Mouse (Mus musculus): Measurements from ENCODE around the gene Foxd2. TPM values are rescaled to one million over a fixed set of nuclear protein-coding genes. Genes with fewer than 3 reads are reported as not detected.
A peak's percentile ranks its signal among the peaks of the same experiment; 100 is the strongest.

Foxd2 gene
- polyA plus RNA-seq, 1 experiment, result 0.66 TPM

GRCm38 (mm10) chr4:114912705-114913593, 4.3 kb upstream of the Foxd2 start:
- no peak for DNase-seq (ENCODE audit: low spot score)

DNA sequence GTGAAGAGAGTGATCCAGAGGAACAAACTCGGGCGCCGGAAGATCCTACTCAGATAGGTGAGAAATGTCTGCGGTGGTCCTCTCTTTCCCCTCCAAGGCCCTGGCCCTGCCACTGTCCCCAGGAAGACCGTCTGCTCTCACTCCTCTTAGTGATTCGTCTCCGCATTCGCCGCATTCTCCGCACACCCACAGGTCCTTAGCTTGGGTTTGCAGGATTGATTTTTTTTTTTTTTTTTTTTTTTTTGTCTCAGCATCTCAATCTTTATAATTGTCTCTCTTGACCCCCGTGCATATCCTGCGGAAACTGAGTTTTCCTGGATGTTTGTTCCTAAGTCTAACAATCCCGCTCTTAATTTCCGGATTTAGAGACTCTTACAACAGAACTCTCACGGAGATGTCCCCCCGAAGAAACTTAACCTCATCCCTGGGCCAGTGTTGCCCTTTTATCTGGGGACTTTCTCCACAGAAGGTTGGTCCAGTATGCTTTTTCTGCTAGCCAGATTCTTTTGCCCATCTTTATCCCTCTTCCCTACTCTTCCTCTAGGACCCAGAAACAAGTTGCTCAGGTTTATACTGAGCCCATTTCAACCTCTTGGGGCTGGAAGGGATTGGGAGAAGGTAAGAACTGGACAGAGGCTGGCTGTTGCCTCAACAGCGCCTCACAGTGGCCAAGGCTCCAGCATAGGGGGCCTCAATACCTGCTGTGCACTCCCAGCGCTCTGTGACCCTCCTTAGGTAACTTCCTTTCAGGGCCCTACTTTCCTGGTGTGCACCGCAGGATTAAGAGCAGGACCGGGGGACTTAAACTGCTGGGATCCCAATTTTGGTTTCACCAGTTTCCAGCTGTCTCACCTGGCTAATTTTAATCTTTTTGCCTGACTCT, 1.2 kb upstream of the Foxd2 start:
- DNase-seq (ENCODE audit: low spot score), result no peak

GRCm38 (mm10) chr4:114907951-114908828, 483 bp downstream of the Foxd2 start:
- peak; percentile 46 for DNase-seq (ENCODE audit: low spot score)

DNA sequence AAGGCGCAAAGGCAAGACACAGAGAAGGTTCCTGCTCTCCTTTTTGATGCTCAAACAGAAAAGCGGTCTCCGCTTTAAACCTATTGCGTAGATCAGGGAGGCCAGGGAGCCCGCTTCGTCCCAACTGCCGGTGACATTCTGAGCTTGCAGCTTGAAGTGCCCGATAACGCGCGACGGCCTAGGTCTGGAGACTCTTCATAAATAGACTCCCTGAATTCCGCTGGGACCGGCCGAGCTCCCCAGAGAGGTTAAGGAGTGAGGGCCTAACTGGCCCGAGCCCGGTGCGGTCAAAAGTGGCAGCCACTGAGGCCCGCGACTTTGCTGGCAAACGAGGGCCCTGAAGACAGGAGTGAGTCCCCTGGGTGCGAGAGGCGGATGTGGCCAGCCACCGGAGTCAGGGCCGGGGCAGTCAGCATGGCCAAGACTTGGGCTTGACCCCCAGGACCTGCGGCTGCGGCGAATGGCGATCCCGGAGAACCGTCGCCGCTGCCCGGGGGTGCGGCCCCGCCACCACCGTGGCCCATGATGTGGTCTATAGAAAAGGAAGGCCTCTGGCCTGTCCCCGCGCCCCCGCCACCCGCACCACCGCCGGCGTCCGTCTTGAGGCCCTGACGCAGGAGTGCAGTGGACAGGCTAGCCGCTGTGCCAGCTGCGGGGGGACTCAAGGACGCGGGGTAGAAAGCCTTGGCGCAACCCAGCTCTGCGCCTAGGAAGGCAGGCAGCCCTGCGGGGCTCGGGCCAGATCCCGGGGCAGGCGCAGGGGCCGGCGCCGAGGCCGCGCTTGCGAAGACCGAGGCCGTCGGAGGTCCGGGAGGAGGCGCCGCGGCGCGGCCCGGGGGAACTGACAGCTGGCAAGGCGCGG, 1.4 kb downstream of the Foxd2 start:
- DNase-seq (ENCODE audit: low spot score), result no peak

DNA sequence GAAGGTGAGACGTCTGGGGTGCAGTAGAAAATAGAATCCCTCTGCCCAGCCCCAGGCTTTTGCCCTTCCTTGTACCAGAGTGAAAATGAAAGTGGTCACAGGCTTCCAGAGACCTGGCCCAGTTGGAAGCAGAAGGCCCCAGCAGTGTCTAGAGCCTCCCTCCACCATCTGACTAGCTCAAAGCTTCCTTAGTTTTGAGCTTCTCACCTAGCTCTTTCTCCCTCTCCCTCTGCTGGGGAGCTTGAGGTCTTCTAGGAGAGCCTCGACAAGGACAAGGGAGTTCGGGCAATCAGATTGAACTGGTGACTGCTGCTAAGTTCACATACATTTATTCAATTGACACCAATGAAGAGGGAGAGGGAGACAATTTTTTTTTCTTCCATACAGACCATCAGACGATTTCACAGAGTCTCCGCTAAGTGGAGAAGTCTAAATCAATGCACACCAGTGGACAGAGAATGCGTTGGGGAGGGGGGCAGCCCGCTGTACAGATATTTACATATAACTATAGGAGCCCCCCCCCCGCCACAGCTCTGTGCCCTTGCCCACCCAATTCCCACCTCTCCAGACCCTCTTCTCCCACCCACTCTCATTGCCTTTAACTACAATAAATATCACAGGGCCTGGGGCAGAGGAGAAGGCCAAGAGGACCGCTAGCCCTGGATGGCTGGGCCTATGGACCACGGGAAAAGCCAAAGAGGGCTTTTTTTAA, 2.5 kb downstream of the Foxd2 start:
- DNase-seq (ENCODE audit: low spot score), result no peak

- DNase-seq (ENCODE audit: low spot score), result no peak
Observed at GRCm38 (mm10) chr4:114905501-114905900, 3.2 kb downstream of the Foxd2 start.

DNA sequence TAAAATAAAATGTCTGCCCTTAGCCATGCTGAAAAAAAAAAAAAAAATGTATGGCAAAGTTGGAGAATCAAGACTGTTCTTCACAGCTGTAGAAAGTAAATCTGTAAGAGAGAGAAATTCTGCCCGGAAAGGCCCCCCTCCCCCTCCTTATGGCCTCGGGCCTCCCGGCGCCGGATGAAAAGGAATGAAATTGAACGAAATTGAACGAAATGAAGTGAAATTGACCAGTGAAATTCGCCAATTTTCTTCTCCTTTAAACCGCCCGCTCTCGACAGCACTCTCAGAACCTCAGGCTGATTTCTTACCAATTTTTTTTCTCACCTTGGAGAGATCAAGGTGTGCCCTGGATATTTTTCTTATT, 5.3 kb downstream of the Foxd2 start:
- no peak for DNase-seq (ENCODE audit: low spot score)

GRCm38 (mm10) chr4:114902641-114903421, 5.8 kb downstream of the Foxd2 start:
- DNase-seq (ENCODE audit: low spot score), result no peak

GRCm38 (mm10) chr4:114901643-114902351, 6.9 kb downstream of the Foxd2 start:
- no peak for DNase-seq (ENCODE audit: low spot score)

DNA sequence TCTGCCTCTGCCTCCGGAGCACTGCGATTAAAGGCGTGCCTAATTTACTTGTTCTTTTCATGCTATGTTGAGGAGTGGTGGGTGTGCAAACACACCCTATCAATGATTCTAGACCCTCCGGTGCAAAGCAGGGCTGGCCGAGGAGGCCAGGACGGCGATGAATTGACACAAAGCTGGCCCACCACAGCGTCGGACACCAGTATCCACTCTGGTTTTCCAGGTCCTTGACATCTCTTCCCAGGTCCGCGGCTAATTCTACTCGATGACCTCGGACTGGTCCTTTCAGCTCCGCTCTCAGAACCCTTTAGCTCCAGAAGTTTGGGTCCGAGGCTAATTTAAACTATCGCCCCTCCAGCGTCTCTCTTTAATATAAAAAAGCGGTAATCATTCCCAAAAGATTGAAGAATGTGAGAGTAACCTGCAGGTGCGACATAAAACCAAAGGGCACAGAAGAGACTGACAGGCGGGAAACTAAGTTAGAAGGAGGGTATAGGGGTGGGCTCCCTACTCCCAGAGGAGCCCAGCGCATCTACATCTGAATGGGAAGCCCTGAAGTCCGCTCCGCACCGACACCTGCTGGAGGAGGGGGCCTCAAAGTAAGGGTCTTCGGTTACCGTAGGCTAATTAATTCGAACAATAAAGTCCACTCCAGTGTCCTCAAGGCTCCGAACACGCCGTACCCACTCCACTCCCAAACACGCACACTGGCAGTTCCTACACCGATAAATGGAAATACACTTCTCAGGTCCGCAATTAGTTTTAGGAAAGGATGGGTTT, 7.6 kb downstream of the Foxd2 start:
- DNase-seq (ENCODE audit: low spot score), result no peak

- DNase-seq (ENCODE audit: low spot score), result no peak
Observed at GRCm38 (mm10) chr4:114899885-114900284, 8.8 kb downstream of the Foxd2 start.

- no peak for DNase-seq (ENCODE audit: low spot score)
Observed at GRCm38 (mm10) chr4:114897853-114898252, 10.8 kb downstream of the Foxd2 start.

DNA sequence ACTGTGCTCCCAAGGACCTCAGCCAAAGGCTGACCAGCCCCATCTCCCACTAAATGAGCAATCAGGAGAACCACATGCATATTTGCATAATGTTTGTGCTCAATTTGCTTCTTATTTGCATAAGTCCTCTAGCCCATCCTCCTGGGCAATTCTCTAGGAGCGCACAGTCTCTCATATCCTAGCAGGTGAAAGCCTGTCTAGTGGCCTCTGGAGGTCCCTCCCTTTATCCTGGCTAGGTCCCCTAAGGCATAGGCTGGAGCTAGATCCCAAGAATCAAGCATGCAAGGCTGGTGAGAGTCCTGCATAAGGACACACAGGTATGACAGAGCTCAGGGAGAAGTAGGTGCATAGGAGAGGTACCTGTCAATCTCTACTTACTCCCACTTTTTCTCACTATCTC, 26.4 kb downstream of the Foxd2 start:
- DNase-seq (ENCODE audit: low spot score), result no peak

DNA sequence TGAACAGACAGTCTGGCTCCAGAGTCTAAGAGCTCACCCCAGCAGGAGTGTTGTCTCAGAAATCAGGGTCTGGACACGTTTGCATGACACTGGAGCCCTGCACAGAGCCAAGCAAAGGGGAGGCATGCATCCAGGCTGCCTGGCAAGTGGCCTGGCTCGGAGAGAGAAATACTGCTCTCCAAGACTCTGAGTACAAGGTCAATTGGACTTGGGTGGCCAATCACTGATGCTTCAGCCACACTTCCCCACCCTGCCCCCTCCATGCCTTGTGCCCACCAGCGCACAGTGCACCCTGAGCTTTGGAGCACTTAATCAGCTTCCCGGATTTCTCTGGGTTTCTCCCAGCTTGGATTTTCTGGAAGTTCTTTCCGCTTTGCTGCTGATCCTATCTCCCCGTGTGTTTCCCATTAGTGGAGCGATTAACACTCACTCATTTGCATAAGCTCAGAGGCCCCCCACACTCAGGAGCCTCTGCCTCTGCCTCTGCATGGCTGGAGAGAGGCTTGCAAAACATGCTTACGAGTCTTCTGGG, 32.2 kb downstream of the Foxd2 start:
- no peak for DNase-seq (ENCODE audit: low spot score)

GRCm38 (mm10) chr4:114869765-114870490, 38.7 kb downstream of the Foxd2 start:
- DNase-seq (ENCODE audit: low spot score), result peak; percentile 30

GRCm38 (mm10) chr4:114863166-114863565, 45.5 kb downstream of the Foxd2 start:
- no peak for DNase-seq (ENCODE audit: low spot score)

GRCm38 (mm10) chr4:114858426-114858825, 50.2 kb downstream of the Foxd2 start:
- DNase-seq (ENCODE audit: low spot score), result no peak

All from urinary bladder, adult 2 months (tissue).